Mouse (Mus musculus) lung, postnatal 10 days (tissue): ENCODE measurements around the gene Paxbp1.

Source experiments
- DNase-seq: peaks from one replicate; pipeline ENCODE4 v3.0.0; 2021

Paxbp1 gene

DNA sequence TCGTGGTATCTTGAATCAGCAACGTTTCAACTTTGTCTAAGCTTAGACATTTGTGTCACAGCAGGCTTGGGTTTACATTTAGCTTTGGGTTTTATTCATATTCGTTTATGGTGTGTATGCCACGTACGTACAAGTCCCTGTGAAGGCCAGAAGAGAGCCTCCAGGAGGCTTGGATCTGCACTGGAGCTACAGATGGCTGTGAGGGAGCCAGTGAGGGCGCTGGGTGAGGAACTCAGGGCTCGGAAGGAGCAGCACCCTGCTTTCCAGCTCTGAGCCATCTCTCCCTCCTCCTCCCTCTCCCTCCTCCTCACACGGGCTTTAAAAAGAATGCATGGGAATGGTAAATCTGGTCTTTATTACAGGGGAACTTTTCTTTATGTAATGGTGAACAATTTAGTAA is 9.3 kb upstream of the Paxbp1 start:
- no peak for DNase-seq

DNA sequence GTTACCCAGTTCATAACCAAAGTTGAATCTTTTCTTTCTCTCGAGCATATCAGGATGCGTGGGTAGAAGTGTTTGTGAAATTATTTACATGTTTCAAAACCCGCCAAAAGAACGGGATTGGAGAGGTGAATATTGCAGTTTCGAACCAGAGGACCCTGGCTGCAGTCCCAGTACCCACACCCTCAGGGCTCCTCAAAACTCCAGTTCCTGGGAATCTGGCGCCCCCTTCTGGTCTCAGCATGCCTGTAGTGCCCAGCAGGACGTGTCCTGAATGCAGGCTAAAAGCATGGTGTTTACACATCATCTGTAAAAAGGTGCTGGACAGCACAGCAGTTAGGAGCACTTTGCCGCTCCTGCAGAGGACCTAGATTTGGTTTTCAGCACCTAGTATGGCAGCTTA is 1.2 kb upstream of the Paxbp1 start:
- peak; percentile 66 for DNase-seq

DNA sequence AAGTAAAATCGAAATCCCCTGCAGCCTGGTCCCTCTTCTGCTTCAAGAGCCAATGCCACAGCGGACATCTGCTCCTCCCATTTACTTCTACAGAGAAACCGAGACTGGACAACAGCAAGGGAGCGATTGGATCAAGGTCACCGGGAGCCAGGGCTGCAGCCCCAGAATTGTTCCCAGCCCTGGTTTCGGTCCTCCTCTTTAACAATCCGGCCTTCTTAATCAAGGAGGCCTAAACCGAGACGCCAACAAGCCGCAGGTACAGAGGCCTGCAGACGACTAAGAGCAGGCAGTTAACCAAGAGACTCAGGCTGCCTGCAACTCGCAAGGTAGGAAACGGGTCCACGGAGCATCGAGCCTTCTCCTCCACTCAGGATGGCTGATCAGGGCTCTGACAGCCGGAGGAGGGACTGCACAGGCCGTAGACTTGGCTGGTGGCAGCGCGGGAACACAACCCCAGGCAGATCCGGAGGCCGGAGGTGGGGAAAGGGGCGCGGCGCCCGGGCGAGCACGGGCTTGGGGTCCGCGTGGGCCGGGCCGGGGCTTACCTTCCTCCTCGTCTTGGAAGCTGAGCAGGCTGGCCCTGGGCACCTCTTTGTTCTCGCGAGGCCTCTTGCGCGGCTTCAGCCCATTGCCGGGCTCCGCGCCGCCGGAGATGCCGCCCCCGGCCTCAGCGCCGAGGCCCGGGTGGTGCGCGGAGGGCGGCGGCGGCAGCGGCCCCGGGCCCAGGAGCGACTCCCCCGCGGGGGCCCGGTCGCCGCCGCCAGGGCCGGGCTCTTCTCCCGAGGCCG is 688 bp downstream of the Paxbp1 start:
- peak; percentile 76 for DNase-seq

DNA sequence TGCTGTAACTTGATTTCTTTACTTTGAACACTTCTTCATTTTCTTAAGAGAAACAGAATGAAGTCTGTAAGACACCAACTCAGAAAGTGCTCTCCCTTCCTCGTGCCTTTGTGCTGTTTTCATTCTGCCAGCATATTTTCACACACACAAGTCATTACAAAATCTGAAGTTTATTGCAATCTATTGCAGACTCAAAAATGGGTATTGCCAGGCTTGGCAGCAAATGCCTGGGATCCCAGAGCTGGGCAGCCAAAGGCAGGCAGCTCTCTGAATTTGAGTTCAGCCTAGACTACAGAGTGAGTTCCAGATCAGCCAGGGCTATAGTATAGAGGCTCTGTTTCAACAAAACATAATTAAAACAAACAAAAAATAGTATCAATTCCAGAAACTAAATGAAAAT is 1.7 kb downstream of the Paxbp1 start:
- DNase-seq: no peak

DNA sequence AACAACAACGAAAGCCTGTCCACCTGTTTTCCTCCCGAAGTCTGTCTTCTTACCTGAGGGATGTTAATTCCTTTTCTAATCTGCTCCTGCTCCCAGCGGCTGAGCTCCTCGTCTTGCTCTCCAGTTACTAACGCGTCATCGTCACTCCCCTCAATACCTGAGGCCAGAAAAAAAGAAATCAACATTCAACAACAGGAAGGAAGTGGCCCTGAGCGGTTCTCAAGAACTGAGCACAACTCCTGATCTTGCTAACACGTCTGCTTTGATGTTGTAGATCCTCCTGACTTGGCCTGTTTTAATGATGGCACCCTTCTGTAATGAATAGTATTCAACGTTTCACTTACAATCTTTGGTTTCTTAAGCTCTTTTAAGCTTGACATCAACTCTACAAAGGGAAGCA is 8.5 kb downstream of the Paxbp1 start:
- no peak for DNase-seq

DNA sequence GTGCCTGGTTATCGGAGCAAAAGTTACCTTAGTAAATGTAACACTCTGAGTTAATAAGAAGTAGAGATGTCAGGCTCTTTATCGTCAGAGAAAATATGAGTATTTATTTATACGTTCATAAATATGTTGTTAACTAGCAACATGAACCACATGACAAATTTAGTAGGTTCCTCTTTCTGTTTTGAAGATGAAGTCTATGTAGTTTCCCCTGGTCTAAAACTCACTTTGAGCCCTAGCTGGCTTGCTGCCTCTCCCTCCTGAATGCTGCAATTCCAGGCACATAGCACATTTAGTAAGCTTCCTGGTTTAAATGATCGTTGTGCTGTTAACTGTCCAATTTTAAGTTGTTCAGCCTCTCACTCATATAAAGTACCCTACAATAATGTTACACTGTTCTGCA is 13.6 kb downstream of the Paxbp1 start:
- no peak for DNase-seq

DNA sequence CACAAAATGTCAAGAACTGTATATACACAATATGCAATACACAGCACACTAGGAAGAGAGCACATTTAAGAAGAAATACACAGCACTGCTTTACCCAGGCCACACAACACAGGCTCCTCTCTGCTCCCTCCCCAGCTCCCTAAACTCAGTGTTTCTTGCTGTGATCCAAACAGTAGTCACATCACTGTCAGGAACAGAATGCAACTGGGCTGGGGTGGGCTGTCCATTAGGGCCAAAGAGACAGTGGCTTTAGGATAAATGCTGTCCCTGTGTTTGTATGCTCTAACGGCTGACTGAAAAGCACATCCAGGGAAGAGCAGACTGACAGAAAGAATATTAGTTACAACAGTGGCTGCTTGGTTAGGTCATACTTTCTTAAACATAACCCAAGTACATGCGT is 14.4 kb downstream of the Paxbp1 start:
- DNase-seq: no peak

DNA sequence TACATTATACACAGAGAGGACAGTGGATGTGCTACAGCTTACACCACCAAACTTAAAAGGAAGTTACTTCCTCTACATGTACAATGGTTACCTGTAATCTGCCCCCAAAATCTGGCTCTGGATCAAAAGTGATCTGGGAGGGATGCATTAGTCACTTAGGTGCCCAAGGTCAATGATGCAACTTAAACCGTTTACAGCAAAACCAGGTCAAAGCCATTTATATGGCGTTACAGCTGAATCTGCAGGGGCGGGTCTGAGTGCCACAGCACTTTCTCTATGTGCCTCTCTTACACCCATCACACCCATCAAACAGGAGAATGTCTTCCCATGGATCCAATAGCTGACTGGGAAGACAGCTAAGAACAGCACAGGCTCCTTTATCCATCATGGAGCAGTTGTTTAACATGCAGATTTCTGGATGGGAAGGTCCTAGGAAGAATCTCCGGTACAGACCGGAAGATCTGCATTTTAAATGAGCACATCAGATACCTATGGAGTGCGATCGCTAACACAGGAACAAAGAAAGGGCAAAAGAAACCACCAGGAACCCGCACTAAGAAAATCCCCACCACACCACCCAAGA is 15.1 kb downstream of the Paxbp1 start:
- no peak for DNase-seq

DNA sequence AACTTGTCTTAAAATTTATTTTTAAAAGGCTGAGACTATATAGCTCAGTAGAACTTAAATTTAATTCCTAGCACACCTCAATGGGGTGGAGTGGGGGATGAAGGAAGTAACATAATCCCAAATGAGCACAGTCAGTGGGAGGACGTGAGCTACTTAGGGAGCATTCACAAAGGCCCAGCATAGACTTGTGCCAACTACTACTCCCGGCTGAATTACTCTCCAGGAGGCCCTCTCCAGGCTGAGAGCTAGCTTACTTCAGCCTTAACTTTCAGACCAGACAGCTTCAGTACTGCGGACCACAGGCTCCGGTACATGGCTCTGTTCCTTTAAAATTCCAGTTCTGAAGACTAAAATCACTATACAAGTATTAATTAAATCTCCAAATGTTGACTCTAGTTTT is 18.1 kb downstream of the Paxbp1 start:
- no peak for DNase-seq

DNA sequence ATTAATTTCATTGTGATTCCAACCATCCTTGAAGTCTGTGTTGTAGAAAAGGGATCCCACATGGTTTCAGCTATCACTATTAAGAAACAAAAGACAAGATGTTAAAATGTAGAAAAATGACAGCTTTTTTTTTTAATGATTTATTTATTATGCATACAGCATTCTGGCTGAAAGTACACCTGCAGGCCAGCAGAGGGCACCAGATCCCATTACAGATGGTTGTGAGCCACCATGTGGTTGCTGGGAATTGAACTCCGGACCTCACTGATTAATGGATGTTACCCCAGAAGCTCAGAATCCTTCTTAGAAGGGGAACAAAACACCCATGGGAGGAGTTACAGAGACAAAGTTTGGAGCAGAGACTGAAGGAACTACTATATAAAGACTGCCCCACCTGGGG is 21.0 kb downstream of the Paxbp1 start:
- DNase-seq: peak; percentile 11

DNA sequence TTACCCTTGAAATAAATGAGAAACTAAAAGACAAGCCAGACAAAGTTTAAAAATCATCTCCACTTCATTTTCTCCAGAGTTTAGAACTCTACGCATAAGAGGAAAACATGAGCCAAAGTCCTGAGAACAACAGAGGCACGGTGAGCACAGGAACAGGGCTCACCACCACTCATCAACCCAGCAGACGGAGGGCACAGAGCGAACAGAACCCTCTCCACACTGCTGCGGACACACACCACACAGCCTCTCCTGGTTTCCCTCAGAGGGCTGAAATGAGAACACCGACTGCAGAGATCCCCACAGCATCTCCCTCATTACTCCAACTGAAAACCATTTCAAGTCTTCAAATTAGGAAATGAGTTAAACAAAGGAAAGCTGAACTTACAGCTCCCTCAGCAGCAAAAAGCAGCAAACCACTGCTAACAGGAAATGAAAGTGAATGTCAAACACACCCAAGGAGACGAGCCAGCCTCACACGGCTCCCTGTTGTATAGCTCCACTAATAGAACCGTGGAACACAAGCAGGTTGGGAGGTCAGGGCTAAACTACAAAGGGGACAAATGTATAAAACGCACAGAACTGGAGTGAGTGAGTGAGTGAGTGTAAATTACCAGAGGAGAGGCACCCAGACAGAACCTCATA is 23.4 kb downstream of the Paxbp1 start:
- no peak for DNase-seq

DNA sequence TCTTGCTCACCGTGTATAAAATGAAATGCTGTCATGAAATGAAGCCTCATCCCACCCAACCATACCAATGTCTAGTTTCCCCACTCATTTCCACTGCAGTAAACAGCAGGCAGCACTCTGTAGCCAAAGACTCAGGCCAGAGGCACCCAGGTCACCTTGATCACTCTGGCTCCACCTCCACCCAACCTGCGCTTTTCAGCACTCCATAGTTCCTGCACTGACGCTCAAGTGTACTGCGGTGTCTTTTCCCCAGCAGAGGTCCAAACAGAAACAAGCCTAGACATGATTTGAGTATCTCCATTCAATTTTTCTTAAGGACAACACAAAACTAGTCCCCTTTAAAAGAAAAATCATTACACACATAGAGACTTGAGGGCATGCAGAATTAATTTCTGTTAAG is 24.9 kb downstream of the Paxbp1 start:
- DNase-seq: no peak

DNA sequence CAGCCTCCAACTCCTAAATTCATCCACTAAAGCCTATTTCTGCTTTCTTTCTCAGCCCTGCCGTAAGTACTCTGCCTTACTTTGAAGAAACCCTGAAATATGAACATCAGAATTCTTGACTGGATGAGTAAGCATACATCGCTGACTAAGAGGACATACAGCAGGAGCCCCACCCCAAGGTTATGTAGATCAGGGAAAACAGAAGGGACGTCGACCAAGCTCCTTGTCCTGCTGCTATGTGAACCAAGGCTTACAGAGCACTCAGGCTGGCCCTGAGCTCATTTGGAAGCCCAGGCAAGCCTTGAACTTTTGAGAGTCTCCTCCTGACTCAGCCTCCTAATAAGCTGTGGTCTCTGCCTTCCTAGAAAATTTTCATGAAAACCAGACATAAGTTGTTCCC is 28.6 kb downstream of the Paxbp1 start:
- DNase-seq: no peak

DNA sequence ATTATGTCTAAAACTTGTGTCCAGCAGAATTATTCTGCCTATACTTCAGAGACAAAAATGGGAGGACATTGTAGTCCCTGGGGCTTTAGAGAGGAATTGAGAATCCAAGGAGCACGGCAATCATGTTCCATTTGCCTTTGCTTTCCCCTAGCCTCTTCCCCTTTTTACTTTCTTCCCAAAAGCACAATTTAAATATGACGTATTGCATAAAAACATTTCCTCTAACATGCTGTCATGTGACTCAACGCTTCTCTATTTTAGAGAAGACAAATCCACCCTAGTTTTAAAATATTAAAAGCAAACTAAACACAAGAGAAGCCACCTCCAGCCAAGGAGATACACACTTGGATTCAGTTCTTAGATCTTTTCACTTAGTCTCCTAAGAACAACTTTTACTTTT is 32.5 kb downstream of the Paxbp1 start:
- DNase-seq: no peak

DNA sequence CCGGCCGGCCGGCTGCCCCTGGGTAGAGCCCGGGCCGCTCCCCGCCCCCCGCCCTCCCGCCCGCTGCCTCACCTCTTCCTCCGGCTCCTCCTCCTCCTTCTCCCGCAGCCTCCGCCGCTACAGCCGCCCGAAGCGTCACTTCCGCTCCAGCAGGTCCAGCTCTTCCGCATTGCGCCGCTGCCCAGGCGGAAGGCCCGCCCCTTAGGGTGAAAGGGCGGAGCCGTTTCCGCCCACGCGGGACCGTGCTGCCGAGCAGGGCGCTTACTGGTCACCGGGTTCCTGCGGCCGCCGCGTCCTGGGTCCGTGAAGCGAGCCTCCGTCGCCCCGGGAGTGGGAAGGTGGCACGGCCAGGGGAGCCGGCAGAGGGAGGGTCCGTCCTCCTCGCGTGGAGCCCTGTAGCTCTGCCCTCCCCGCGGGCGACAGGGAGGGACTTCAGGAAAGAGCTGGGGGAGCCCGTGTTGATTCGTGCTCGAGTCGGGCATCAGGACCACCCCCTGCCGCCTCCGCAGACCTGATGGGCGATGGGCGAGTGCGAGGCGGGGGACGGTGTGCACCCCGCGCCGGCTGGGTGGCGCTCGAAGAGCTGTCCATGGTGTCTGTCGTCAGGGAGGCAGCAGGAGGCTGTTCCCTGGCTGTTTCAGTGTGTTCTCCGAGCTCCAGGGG is 33.2 kb downstream of the Paxbp1 start, which contains the start of gene Synj1:
Synj1 (minus strand) TSS at position 288 of the 663 bp plus-strand sequence.
- DNase-seq: peak; percentile 94

DNA sequence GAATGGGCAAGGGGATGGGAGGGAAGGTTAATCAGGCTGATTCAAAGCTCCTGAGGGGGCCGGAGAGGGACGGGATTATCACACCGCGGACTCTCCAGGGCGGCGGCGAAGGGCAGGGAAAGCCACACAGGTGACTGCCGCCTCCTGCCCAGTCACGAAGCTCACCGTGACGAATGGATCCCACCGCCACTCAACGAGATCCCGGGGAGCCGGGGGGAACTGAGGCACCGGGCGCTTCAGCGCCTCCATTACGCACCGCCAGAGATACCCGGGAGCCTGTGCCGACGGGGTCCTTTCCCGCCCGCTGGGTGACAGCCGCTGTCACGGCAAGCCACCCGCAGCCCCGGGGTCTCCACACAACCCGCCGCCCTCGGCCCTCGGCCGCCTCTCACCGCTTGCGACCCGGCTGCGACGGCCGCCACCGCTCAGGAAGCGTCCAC is 33.7 kb downstream of the Paxbp1 start:
- DNase-seq: no peak

DNA sequence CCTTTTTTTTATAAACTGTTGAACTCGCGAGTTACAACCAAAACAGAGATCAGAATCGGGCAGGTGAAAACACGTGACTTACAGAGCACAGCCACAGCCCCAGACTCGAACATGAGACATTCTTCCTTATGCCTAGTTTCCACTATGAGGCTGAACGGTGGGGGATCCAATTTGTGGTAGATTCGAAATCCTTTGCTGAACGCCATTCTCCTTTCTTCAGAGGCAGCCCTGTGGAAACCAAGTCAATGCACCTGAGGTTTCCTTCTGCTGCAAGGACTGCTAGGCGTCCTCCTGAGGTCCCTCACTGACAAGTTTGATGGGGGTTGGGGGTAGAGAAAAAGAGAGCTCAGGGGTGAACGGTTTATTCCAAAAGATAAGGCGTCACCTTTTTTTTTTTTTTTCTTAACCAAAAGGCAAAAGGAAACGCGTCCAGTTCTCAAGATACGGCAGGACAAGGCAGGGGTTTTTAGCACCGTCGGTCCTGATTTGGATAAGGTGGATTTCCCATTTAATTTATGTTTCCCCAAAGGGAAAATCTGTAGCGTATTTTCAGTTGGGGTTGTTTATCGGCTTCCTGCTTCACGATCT is 34.3 kb downstream of the Paxbp1 start:
- no peak for DNase-seq

DNA sequence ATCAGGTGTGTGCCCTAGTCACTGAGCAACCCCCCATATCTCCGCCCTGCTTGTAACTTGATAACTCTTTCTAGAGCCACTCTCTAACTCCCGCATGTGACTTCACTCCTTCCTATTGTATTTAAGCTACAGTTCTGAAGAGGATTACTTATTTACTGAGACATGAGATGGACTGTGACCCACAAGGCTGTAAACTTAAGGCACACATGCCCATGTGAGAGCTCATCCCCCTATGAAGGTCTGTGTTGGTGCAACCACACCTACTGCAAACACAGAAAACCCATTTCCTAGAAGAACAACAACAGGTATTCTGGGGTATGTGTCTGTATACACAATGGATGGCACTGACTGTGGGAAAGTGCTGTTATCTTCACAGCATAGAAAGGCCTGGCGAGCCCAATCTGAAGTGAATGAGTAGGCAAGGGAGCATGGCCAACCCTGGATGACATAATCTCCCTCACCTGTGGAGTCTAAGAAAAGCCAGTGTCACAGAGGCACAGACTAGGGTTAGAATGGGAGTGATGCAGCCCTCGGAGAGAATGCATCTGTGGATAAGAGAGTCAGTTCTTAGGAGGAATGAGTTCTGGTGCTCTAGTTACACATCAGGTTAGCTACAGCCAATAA is 39.3 kb downstream of the Paxbp1 start:
- no peak for DNase-seq

DNA sequence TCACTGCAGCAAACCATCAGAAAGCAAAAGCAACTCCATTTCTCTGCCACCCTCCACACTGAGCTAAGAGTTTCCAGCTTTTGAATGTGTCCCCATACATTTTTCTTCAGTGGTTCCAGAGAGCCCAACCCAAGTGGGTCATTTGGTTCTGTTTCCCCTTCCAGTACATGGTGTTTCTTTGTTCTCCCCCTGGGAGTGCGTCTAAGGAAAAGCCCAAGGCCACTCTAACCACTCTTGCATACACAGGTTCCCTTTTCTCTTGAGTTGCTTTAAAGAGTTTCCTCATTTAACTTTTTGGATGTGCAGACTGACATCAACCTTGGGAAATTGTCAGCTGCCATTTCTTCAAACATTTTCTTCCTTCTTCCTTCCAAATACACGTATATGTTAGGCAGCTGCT is 43.2 kb downstream of the Paxbp1 start:
- no peak for DNase-seq

DNA sequence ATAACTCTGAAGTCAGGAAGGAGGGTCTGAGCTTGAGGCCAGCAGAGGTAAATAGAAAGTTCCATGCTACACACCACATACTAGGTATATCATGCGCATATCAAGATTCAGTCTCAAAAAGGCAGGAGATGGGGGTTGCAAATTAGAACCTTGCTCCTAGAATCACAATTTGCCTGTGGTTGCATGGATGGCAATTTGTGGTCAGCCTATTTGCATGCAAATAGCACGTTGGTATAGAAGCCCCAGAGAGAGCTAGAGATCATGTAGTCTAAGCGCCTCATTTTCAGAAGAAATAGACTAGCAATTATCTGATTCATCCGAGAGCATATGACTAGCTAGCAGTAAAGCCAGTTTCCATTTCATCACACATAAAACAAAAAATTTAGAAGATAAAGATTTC is 44.5 kb downstream of the Paxbp1 start:
- no peak for DNase-seq

DNA sequence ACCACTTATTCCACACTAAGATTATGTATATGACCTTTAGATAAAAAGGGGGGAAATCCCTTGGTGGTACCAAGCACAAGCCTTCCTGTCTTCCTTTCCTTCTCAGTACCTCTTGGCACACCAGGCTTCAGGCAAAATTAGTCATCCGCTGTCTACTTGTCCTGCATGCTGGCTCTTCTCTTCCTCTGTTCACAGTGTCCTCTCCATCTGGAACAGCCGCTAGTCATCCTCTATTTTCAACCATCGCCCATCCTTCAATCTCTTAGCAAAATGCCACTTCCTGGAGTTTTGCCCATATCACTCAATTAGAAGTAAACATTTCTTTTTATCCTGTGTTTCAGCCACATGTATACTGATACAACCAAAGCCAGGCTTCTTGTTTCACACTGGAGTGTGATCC is 46.5 kb downstream of the Paxbp1 start:
- DNase-seq: no peak

DNA sequence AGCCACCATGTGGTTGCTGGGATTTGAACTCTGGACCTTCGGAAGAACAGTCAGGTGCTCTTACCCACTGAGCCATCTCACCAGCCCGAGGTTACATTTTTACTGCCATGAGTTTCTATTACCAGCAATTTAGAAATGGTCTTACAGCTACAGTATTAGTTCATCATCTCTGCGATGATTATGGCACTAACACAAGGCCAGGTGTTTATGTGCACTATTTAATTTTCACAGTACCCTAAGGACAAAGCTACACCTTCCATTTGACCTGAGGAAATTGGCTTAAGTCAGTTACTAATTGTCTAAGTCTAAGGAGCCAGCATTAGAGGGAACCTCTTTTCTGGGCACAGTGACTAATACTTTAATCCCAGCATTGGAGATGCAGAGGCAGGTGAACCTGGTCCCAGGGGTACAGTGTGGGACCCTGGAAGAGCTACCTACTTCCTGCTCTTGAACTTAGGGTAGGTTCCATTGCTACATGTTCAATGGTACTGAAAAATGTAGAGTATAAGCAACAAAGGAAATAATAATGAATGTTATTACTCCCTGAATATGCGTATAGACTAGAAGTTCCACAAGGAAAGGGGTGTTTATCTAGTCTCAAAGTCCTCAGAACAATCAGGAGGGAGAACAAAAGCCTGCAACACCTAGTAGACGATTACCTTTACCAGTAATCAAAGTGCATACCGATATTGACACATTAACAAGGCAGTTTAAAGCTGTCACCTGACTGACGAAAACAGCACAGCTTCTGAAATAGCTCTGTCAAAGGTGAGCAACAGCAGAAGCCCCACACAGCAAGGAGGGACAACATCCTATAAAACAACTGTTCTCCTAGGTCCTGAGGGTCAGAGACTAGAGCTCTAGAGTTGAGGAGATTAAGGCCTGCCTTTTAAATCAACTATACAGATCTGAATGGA is 47.8 kb downstream of the Paxbp1 start:
- DNase-seq: no peak
